Mouse (Mus musculus) midbrain, embryonic 11.5 days (tissue): ENCODE data around the gene Pcdh19. TPM values are rescaled to one million over a fixed set of nuclear protein-coding genes. Genes with fewer than 3 reads are reported as not detected.

ENCODE experiments used
- ATAC-seq: fragments of 200-750 bp; cut with Nextera tagmentation; 2 replicates; pipeline ENCODE4 v1.8.0; 2017; ENCODE audit warnings: moderate TSS enrichment, moderate library complexity; ENCODE audit not compliant: low FRiP score
- DNase-seq: peaks from one replicate; pipeline ENCODE4 v3.0.0; 2015; ENCODE audit warnings: low spot score; ENCODE audit errors: missing footprints
- H3K27ac ChIP-seq: fragments of 300-500 bp; sonication (generic); 2 replicates; pipeline ENCODE4 v1.5.1; 2014; ENCODE audit warnings: low read depth, low read length
- H3K27me3 ChIP-seq: fragments of 300-500 bp; sonication (generic); 2 replicates; pipeline ENCODE4 v1.6.1; 2014; ENCODE audit warnings: mild to moderate bottlenecking, low read length, moderate library complexity, mixed read lengths; ENCODE audit not compliant: control insufficient read depth, insufficient read depth
- H3K36me3 ChIP-seq: fragments of 300-500 bp; sonication (generic); 2 replicates; pipeline ENCODE4 v1.6.1; 2014; ENCODE audit warnings: mild to moderate bottlenecking, low read length, moderate library complexity, mixed read lengths; ENCODE audit not compliant: control insufficient read depth, insufficient read depth
- H3K4me1 ChIP-seq: fragments of 300-500 bp; sonication (generic); 2 replicates; pipeline ENCODE4 v1.6.1; 2014; ENCODE audit warnings: low read length; ENCODE audit not compliant: control insufficient read depth, insufficient read depth
- H3K4me2 ChIP-seq: fragments of 300-500 bp; sonication (generic); 2 replicates; pipeline ENCODE4 v1.6.1; 2014; ENCODE audit warnings: mild to moderate bottlenecking, moderate library complexity
- H3K4me3 ChIP-seq: fragments of 300-500 bp; sonication (generic); 2 replicates; pipeline ENCODE4 v1.5.1; 2014; ENCODE audit warnings: low read depth, low read length
- H3K9ac ChIP-seq: fragments of 300-500 bp; sonication (generic); 2 replicates; pipeline ENCODE4 v1.6.1; 2014; ENCODE audit warnings: low read length
- H3K9me3 ChIP-seq: fragments of 300-500 bp; sonication (generic); 2 replicates; pipeline ENCODE4 v1.6.1; 2016; ENCODE audit warnings: low read length; ENCODE audit not compliant: control insufficient read depth
- WGBS: fragments of 180-500 bp; shearing (Covaris S2); extraction: QIAGEN DNeasy Blood & Tissue Kit; methylation state at CpG from one replicate; pipeline ENCODE4 v1.1.7; 2014; 5-methylcytosine and 5-hydroxymethylcytosine counted together
- polyA plus RNA-seq: library from polyadenylated mRNA; unstranded; fragments of >200 nt; fragmentation: Nextera tagmentation; extraction: Ambion mirVana; gene quantifications from 2 replicates; pipeline ENCODE4 v1.2.1, GENCODE M21; 2014

Pcdh19 gene
- polyA plus RNA-seq, 1 experiment from 2014 or later, result 3.8 TPM

DNA sequence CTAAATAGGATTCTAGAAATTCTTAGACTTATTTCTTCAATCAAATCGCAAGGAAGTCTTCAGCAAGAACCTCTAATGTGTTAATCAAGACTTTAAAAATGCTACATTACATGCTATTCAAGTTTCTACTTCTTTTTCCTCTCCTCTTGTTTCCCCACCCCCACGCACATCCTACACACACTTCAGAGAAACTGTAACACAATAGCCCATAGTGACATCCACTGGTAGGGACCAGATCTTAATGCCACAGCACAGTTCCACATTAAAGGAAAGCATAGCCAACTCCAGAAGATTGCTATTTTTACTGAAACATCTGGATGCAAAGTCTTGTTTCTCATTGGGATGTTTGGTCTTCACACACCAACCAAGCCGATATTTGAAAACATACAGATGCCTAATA, 4.8 kb downstream of the Pcdh19 start:
- H3K27ac ChIP-seq, result no peak overlapping the region
- ATAC-seq (no peak), DNase-seq (no peak)
- no peak overlapping the region for H3K9ac ChIP-seq
- H3K4me2 ChIP-seq, result peak overlapping the region; percentile 1; the same call in 1 of the 2 replicates
- no peaks in the 10 kb centered on the region for H3K36me3 ChIP-seq
- no peaks in the 10 kb centered on the region for H3K9me3 ChIP-seq
- no peak overlapping the region for H3K4me3 ChIP-seq
- peaks cover 11% of the 10 kb centered on the region for H3K27me3 ChIP-seq
- H3K4me1 ChIP-seq, result no peaks in the 10 kb centered on the region
- WGBS, result 48% methylated on average over 3 of the region's 3 CpGs

DNA sequence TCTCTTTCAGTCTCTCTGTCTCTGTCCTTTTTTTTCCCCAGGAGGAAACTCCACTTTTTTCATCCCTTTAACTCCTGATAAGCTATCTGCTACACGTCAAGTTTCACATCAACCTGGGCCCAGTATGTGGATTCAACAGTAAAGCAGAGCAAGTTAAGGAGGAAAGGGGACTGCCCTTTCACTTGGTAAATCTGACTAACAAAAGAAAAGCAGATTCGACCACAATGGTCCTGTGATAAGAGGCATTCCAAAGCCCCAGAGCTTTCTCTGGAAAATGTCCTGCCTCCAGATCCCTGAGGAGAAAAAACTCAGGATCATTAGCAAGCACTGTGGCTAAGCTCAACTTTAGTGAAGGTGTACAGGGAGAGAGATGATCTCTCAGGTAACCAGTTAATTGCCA, 13.7 kb downstream of the Pcdh19 start:
- no peak overlapping the region for H3K4me3 ChIP-seq
- H3K9me3 ChIP-seq, result no peaks in the 10 kb centered on the region
- no peak for ATAC-seq
- H3K27ac ChIP-seq, result no peak overlapping the region
- no peaks in the 10 kb centered on the region for H3K27me3 ChIP-seq
- H3K9ac ChIP-seq, result no peak overlapping the region
- no peaks in the 10 kb centered on the region for H3K36me3 ChIP-seq
- 10% methylated on average over 2 of the region's 2 CpGs for WGBS
- no peak overlapping the region for H3K4me2 ChIP-seq
- no peaks in the 10 kb centered on the region for H3K4me1 ChIP-seq
- no peak for DNase-seq

DNA sequence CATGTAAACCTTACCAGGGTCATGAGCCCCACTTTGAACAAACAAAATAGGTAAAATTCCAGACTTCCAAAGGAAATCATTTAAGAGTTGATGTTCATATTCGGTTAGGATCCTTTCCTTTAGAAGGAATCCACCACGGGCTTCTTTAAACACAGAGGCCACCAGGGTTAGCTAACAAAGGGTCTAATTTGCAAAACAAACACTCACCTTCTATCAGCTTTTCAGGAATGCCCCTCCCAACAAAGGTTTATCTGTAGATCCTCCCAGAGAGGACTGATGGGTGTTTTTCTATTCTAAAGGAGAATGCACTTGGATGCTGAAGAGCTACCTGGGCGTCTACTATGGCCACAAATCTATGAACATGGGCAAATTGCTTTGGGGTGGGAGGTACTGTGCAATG, 15.0 kb downstream of the Pcdh19 start:
- no peak overlapping the region for H3K9ac ChIP-seq
- WGBS, result 27% methylated on average over 3 of the region's 3 CpGs
- H3K36me3 ChIP-seq, result no peaks in the 10 kb centered on the region
- no peak overlapping the region for H3K4me2 ChIP-seq
- H3K4me3 ChIP-seq, result no peak overlapping the region
- H3K9me3 ChIP-seq, result no peaks in the 10 kb centered on the region
- no peaks in the 10 kb centered on the region for H3K4me1 ChIP-seq
- no peaks in the 10 kb centered on the region for H3K27me3 ChIP-seq
- no peak for DNase-seq
- H3K27ac ChIP-seq, result no peak overlapping the region
- ATAC-seq, result no peak

DNA sequence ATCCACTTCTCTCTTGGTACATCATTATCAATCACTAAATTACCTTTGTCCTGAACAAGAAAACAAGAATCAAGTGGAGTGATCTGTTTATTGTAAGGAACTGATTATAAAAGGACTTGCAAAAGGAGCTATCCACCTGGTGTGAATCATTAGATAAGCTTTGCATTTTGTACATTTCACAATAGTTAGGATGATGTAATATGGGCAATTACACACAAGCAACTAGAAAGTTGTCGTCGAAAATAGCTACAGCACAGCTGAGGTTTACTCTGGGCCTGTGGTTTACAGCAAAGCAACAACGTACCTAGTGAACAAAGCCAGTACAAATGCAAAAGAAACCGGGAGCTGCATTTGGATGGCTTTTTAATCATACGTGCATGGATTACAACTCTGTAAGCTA, 28.7 kb downstream of the Pcdh19 start:
- no peak overlapping the region for H3K9ac ChIP-seq
- no peak overlapping the region for H3K4me3 ChIP-seq
- WGBS, result 78% methylated on average over 5 of the region's 5 CpGs
- H3K27me3 ChIP-seq, result no peaks in the 10 kb centered on the region; the same call in 1 of the 2 replicates
- DNase-seq, result no peak
- H3K4me1 ChIP-seq, result no peaks in the 10 kb centered on the region
- ATAC-seq, result no peak
- H3K36me3 ChIP-seq, result no peaks in the 10 kb centered on the region
- no peak overlapping the region for H3K27ac ChIP-seq
- no peak overlapping the region for H3K4me2 ChIP-seq
- no peaks in the 10 kb centered on the region for H3K9me3 ChIP-seq

DNA sequence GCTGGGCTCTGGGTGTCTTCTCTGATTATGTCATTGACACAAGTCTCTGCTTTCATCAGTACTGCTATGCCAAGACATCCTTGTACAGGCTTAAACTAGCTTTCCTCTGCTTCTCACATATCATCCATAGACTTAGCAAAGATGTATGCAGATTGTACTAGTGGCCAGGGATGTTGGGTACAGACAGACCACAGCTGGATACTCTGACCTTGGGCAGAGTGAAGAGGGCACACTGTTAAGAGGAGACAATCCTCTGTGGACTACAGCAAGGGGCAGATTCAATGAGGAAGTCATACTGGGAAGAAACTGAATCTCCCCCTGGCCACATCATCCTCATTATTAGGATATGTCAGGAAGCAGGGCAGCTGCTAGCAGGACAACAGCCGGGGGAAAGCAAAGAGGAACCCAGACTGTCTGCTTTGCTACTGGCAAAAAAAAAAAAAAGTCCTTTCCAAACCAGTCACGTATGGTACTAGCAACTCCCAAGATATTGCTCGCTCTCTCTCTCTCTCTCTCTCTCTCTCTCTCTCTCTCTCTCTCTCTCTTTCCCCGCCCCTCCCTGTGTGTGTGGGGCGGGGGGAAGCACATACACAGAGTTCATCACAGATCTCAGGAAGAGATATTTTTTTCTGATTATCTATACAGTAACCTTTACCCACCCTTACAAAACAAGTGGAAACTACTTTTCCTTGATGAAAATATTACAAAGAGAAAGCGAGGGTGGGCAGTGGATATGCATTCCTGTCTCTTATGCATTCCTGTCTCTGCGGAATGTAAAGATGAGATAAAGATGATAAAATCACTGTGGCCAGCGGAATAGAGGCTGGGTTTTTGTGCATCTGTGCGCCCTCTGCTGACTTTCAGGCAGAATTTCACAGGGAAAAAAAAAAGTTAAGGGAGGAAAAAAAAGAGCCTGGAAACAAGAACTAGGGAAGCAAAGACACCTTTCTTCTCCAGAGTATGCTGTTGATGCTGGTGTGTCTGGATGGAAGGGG, 31.2 kb downstream of the Pcdh19 start:
- no peak for DNase-seq
- Histone ChIP-seq H3K4me2 (peak overlapping the region; percentile 11; the same call in 1 of the 2 replicates), H3K9me3 (no peaks in the 10 kb centered on the region)

DNA sequence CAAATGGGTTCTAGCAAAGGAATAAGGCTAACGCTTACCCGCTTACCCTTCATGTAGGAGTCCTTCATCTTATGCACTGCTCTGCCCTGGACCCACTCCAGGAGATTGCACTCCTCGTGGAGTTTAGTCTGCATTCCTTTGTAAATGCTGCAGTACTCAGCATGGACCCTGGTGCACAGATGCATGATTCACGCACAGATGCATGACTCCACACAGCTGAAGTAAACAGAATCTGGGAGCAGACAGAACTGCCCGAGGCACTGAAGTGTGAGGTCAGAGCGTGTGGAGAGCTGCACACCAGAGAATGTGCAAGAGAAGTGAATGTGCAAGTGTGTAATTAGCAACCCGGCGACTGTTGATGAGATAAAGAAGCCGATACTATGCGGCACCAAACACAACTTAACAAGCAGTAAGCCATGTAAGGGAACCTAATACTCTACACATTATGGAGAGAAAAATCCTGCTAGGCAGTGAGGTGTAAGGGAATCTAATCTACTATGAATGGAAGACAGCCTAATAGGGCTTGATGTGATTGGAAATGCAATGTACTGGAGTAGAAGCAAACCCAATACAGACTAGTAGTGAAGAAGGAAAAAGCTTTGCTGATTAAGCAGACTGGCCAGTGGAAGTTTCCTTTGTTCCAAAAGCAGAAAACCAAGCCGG, 32.8 kb downstream of the Pcdh19 start:
- ATAC-seq (peak; percentile 40; the same call in 1 of the 2 replicates), DNase-seq (no peak)
- Histone ChIP-seq H3K9me3 (no peaks in the 10 kb centered on the region), H3K4me2 (no peak overlapping the region), H3K27ac (no peak overlapping the region), H3K9ac (no peak overlapping the region), H3K4me1 (no peaks in the 10 kb centered on the region), H3K4me3 (no peak overlapping the region), H3K27me3 (no peaks in the 10 kb centered on the region; the same call in 1 of the 2 replicates), H3K36me3 (no peaks in the 10 kb centered on the region)
- 56% methylated on average over 11 of the region's 11 CpGs for WGBS

More for the DNA sequence above, 31.2 kb downstream of the Pcdh19 start:
- ATAC-seq, result peak; percentile 59
- 17% methylated on average over 7 of the region's 9 CpGs for WGBS
- no peaks in the 10 kb centered on the region for H3K4me1 ChIP-seq
- no peak overlapping the region for H3K9ac ChIP-seq
- H3K36me3 ChIP-seq, result no peaks in the 10 kb centered on the region
- no peak overlapping the region for H3K27ac ChIP-seq
- H3K27me3 ChIP-seq, result no peaks in the 10 kb centered on the region; the same call in 1 of the 2 replicates
- no peak overlapping the region for H3K4me3 ChIP-seq

DNA sequence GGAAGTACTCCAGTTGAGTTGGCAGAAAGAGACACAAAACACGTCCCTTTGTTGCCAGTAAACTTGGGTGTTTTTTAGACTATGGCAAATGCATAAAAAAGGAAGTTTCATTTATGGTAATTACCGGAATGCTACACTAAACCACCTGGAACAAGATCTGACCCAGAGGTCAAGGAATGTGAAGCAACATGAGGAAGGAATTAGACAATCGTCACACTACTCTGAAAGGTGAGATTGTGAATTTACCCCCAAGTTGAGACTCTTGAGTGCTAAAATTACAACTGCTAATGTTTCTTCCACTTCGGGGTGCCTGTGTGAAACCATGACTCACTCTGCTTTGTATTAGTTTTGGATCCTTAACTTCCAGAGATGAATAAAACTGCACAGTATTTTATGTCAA, 33.6 kb downstream of the Pcdh19 start:
- Histone ChIP-seq H3K36me3 (no peaks in the 10 kb centered on the region), H3K4me1 (no peaks in the 10 kb centered on the region), H3K4me2 (no peak overlapping the region), H3K9ac (no peak overlapping the region), H3K4me3 (no peak overlapping the region), H3K9me3 (no peaks in the 10 kb centered on the region), H3K27me3 (no peaks in the 10 kb centered on the region; the same call in 1 of the 2 replicates), H3K27ac (no peak overlapping the region)
- WGBS, result 68% methylated on average over 4 of the region's 4 CpGs
- ATAC-seq, result no peak
- DNase-seq, result no peak

DNA sequence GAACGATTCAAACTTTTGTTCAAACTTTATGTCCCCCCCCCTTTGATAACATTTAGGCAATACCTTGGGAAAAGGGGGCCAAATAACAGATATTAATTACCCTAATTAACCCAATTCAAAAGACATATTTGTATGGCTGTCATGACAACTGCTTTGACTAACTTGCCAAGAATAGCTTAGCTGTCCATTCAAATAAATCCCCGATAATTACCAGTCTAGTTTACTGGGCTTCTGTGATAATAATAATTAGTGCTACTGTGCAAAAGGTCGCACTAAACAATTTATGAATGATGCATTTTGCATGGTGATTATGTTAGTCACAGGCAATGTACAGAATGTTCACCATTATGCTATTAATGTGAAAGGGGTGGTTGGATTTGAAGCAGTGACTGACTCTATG, 35.7 kb downstream of the Pcdh19 start:
- Histone ChIP-seq H3K27ac (no peak overlapping the region), H3K9ac (no peak overlapping the region), H3K9me3 (no peaks in the 10 kb centered on the region), H3K36me3 (no peaks in the 10 kb centered on the region), H3K4me2 (no peak overlapping the region), H3K27me3 (no peaks in the 10 kb centered on the region; the same call in 1 of the 2 replicates), H3K4me3 (no peak overlapping the region), H3K4me1 (no peaks in the 10 kb centered on the region)
- WGBS, result 65% methylated on average over 3 of the region's 3 CpGs
- DNase-seq (no peak), ATAC-seq (no peak)

DNA sequence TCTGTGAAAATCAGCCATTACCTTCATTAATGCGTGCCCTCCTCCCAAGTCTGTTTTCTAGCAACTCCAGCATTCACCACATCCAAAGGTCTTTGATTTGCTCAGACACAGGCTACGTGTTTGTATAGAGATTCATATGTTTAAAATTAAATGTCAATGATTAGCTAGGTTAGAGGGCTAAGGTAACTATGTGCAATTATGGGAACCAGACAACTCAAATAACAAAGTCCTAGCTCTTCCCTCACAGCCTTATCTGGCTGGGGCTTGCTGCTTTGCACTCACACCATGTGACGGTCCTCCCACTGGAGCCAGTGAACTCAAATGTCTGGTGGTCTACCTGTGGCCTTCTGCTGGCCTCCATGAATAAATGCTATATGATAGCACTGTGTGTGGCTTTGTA, 38.4 kb downstream of the Pcdh19 start:
- DNase-seq, result no peak
- H3K4me2 ChIP-seq, result no peak overlapping the region
- WGBS, result 77% methylated on average over 3 of the region's 3 CpGs

More for the DNA sequence above, 38.4 kb downstream of the Pcdh19 start:
- no peaks in the 10 kb centered on the region for H3K9me3 ChIP-seq
- H3K9ac ChIP-seq, result no peak overlapping the region
- H3K27me3 ChIP-seq, result no peaks in the 10 kb centered on the region; the same call in 1 of the 2 replicates
- no peaks in the 10 kb centered on the region for H3K4me1 ChIP-seq
- H3K36me3 ChIP-seq, result no peaks in the 10 kb centered on the region
- no peak overlapping the region for H3K27ac ChIP-seq
- no peak overlapping the region for H3K4me3 ChIP-seq
- no peak for ATAC-seq
